Mouse (Mus musculus): Measurements from ENCODE around the gene Dbx1. TPM values are rescaled to one million over a fixed set of nuclear protein-coding genes. Genes with fewer than 3 reads are reported as not detected.

Gene Dbx1
- 14.1 and 15.2 TPM in 2 replicates for polyA plus RNA-seq (2016; fragmentation: Nextera tagmentation; extraction: Ambion mirVana)

DNA sequence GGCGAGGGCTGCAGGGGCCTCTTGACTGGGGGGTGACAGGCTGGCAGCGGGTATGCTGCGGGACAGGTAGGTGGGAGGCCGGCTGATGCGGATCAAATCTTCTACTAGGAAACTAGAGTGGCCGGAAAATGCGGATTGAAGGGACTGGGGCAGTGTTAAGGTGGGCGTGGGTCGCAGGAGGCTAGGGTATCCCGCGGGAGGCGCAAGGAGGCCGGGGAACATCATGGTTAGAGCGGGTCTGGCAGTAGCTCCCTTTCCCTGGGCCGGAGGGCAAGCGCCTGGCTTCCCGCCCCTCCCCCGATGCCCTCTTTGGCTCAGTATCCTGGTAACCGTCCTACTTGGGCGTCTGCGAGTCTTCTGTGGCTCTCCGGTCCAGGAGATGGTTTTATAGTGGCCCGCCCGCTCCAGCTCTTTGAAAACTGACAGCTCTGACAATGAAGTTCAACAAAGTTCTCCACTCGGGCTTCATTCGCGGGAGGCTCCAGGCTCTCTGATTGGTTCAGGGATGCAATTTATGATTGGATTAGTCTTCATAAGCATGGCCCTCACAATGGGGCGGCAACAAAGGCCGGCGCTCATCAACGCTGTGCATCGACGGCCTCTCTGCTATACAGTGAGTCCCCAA is at the start of gene Dbx1:
Gene Dbx1 (minus strand): TSS at position 359 of the 625 bp plus-strand sequence.
- Histone ChIP-seq H3K4me3 (peak within 1 kb of the TSS; percentile 48), H3K4me1 (peaks cover 98% of the 10 kb centered on the region)
- WGBS = 1% methylated on average over 33 of the region's 33 CpGs

DNA sequence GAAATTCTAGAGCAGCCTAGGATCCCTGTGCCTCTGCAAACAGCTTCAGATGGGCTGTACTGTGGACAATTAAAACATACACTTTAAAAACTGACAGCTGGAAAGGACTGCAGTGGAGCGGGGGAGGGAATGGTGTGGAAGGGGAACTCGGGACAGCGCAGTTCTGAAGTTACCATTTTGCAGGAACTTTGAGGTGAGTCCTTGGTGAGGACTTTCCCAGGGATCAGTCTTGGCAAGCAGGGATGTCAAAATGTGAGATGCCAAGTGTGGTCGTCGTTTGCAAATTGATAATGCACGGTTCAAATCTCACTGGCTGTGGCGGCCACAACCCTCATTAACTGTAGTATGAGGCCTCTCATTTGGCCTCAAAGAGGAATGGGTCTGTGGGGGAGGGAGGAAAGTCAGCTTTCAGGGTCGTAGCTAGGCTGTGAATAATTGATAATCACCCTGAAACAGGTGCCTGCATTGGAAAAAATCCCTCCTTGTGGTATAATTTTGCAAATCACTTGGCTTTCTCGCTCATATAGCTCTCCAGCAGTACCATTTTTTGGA is 42.3 kb upstream of the Dbx1 start:
- no peaks in the 10 kb centered on the region for H3K36me3 ChIP-seq (replicated peaks)
- no peak overlapping the region for H3K4me3 ChIP-seq
- WGBS = 6% methylated on average over 9 of the region's 9 CpGs
- DNase-seq (ENCODE audit: extremely low spot score, low spot score) = peak; percentile 27
- 0 out of 2 replicates have a peak overlapping the region, but pooled peaks have one; percentile 35 for H3K27ac ChIP-seq
- H3K27me3 ChIP-seq (ENCODE audit: poor library complexity, severe bottlenecking) = peaks cover 100% of the 10 kb centered on the region
- H3K9me3 ChIP-seq = no peaks in the 10 kb centered on the region
- peaks cover 33% of the 10 kb centered on the region for H3K4me1 ChIP-seq

More for the DNA sequence above, at the start of gene Dbx1:
- Histone ChIP-seq H3K27me3 (ENCODE audit: poor library complexity, severe bottlenecking) (peaks cover 100% of the 10 kb centered on the region), H3K36me3 (replicated peaks) (no peaks in the 10 kb centered on the region), H3K9me3 (no peaks in the 10 kb centered on the region), H3K27ac (peak within 1 kb of the TSS; percentile 79)
- peak; percentile 73 for DNase-seq (ENCODE audit: extremely low spot score, low spot score)

GRCm38 (mm10) chr7:49678100-49678825 is 41.6 kb upstream of the Dbx1 start:
- Histone ChIP-seq H3K4me1 (peaks cover 33% of the 10 kb centered on the region), H3K36me3 (replicated peaks) (no peaks in the 10 kb centered on the region), H3K27me3 (ENCODE audit: poor library complexity, severe bottlenecking) (peaks cover 97% of the 10 kb centered on the region), H3K9me3 (no peaks in the 10 kb centered on the region), H3K27ac (0 out of 2 replicates have a peak overlapping the region, but pooled peaks have one; percentile 35), H3K4me3 (no peak overlapping the region)
- WGBS = 1% methylated on average over 22 of the region's 22 CpGs
- DNase-seq (ENCODE audit: extremely low spot score, low spot score) = no peak

DNA sequence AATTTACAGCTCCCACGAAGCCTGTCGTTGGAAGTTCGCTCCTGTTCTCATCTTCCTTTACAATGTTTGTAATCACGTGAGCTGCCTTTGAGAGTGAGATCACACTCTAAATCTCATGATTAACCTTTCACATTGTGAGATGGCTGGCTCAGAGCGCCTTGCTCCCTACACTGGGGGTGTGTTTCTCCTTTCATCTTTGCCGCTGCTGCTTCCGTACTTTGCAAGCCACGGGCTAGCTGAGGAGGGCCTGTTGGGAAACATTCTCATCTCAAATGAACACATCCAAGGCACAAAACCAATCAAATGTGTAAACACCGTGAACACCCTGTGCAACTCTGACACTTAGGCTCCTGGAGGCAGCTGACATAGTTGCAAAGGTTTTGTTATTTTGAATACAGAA is 40.5 kb upstream of the Dbx1 start:
- 1% methylated on average over 9 of the region's 9 CpGs for WGBS
- peaks cover 94% of the 10 kb centered on the region for H3K27me3 ChIP-seq (ENCODE audit: poor library complexity, severe bottlenecking)
- peaks cover 33% of the 10 kb centered on the region for H3K4me1 ChIP-seq
- H3K36me3 ChIP-seq (replicated peaks) = no peaks in the 10 kb centered on the region
- no peaks in the 10 kb centered on the region for H3K9me3 ChIP-seq
- H3K27ac ChIP-seq = peak overlapping the region; percentile 52; the same call in 1 of the 2 replicates
- DNase-seq (ENCODE audit: extremely low spot score, low spot score) = peak; percentile 57
- H3K4me3 ChIP-seq = peak overlapping the region; percentile 22; the same call in 1 of the 2 replicates

DNA sequence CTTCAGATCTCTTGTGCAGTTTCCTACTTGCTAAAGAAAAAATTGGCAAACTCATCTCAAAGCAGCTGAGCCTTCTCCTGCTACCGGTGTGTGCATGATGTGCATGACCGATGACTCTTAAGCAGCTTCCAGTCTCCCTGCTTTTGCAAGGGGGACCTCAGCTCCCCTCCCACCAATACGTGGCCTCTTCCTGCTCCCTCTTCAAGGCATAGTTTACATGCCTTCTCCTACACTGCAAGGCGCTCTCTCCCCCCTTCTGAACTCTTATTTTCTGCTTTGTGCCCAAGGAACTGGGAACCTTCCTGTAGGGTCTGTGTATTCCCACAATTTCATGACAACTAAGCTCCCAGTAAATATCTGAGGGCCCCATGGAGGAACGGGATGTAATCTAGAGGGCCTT is 40.0 kb upstream of the Dbx1 start:
- DNase-seq (ENCODE audit: extremely low spot score, low spot score) = no peak
- H3K4me3 ChIP-seq = peak overlapping the region; percentile 22; the same call in 1 of the 2 replicates
- peaks cover 92% of the 10 kb centered on the region for H3K27me3 ChIP-seq (ENCODE audit: poor library complexity, severe bottlenecking)
- WGBS = 11% methylated on average over 5 of the region's 5 CpGs
- H3K9me3 ChIP-seq = no peaks in the 10 kb centered on the region
- peak overlapping the region; percentile 52; the same call in 1 of the 2 replicates for H3K27ac ChIP-seq
- H3K4me1 ChIP-seq = peaks cover 33% of the 10 kb centered on the region
- no peaks in the 10 kb centered on the region for H3K36me3 ChIP-seq (replicated peaks)

- WGBS = 91% methylated on average over 13 of the region's 13 CpGs
- Histone ChIP-seq H3K36me3 (replicated peaks) (no peaks in the 10 kb centered on the region), H3K27ac (no peak overlapping the region), H3K4me3 (no peak overlapping the region), H3K4me1 (no peaks in the 10 kb centered on the region), H3K27me3 (ENCODE audit: poor library complexity, severe bottlenecking) (peaks cover 91% of the 10 kb centered on the region), H3K9me3 (no peaks in the 10 kb centered on the region)
- no peak for DNase-seq (ENCODE audit: extremely low spot score, low spot score)
These were observed 31.7 kb upstream of the Dbx1 start for GRCm38 (mm10) chr7:49668260-49668857.

DNA sequence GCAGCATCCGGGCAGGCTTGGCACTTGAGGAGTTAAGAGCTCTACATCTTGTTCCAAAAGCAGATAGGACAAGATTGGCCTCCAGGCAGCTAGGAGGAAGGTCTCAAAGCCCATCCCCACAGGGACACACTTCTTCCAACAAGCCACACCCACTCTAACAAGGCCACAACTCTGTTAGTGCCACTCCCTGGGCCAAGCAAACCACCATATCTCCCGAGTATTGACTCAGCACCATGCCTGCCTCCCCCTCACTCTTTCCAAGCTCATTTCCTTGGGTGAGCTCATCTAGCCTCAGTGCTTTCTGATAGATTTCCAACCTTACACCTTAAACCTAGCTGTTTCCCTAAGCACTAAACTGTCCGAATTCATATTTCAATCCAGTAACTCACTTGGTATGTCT is 26.9 kb upstream of the Dbx1 start:
- WGBS = 90% methylated on average over 3 of the region's 3 CpGs
- H3K4me3 ChIP-seq = no peak overlapping the region
- DNase-seq (ENCODE audit: extremely low spot score, low spot score) = no peak
- no peak overlapping the region for H3K27ac ChIP-seq
- H3K9me3 ChIP-seq = no peaks in the 10 kb centered on the region
- no peaks in the 10 kb centered on the region for H3K36me3 ChIP-seq (replicated peaks)
- peaks cover 20% of the 10 kb centered on the region for H3K4me1 ChIP-seq
- peaks cover 97% of the 10 kb centered on the region for H3K27me3 ChIP-seq (ENCODE audit: poor library complexity, severe bottlenecking)

DNA sequence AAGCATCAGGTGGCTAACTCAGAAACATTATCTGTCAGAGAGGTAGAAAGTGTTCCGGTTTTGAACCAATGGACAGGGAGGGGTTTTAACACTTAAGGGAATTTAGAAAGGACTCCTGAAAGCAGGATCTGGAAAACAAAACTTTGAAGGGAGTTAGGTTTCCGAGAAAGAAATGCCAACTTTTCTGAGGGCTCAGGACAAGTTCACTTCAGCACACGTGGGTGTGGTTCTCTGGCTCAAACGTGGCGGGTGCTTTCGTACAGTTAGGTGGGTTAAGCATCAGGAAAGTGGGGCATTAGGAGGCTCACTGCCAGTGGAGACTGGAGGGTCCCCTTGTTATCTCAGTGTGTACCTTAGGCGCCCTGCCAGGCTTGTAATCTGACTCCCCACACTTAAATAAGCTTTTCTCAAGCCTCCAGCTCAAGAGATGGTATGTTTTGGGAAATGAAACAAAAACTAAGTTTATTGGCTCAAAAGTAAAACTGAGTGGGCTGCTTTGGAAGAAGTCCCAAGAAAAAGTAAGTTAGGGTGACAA is 25.9 kb upstream of the Dbx1 start:
- Histone ChIP-seq H3K27ac (no peak overlapping the region), H3K36me3 (replicated peaks) (no peaks in the 10 kb centered on the region), H3K4me1 (peaks cover 20% of the 10 kb centered on the region), H3K27me3 (ENCODE audit: poor library complexity, severe bottlenecking) (peaks cover 97% of the 10 kb centered on the region), H3K4me3 (peak overlapping the region; percentile 32; the same call in 1 of the 2 replicates), H3K9me3 (no peaks in the 10 kb centered on the region)
- WGBS = 9% methylated on average over 7 of the region's 7 CpGs
- no peak for DNase-seq (ENCODE audit: extremely low spot score, low spot score)

GRCm38 (mm10) chr7:49661811-49662491 is 25.3 kb upstream of the Dbx1 start:
- H3K27me3 ChIP-seq (ENCODE audit: poor library complexity, severe bottlenecking) = peaks cover 97% of the 10 kb centered on the region
- 2% methylated on average over 24 of the region's 24 CpGs for WGBS
- no peaks in the 10 kb centered on the region for H3K36me3 ChIP-seq (replicated peaks)
- peak overlapping the region; percentile 32 for H3K4me3 ChIP-seq
- no peaks in the 10 kb centered on the region for H3K9me3 ChIP-seq
- H3K27ac ChIP-seq = peak overlapping the region; percentile 56; the same call in 1 of the 2 replicates
- peaks cover 20% of the 10 kb centered on the region for H3K4me1 ChIP-seq
- peak; percentile 42 for DNase-seq (ENCODE audit: extremely low spot score, low spot score)

GRCm38 (mm10) chr7:49640709-49641305 is 4.2 kb upstream of the Dbx1 start:
- DNase-seq (ENCODE audit: extremely low spot score, low spot score) = no peak
- H3K4me1 ChIP-seq = peaks cover 66% of the 10 kb centered on the region
- H3K4me3 ChIP-seq = no peak overlapping the region
- no peak overlapping the region for H3K27ac ChIP-seq
- no peaks in the 10 kb centered on the region for H3K36me3 ChIP-seq (replicated peaks)
- 9% methylated on average over 3 of the region's 3 CpGs for WGBS
- H3K27me3 ChIP-seq (ENCODE audit: poor library complexity, severe bottlenecking) = peaks cover 100% of the 10 kb centered on the region
- H3K9me3 ChIP-seq = peaks cover 4% of the 10 kb centered on the region

- peak; percentile 58 for DNase-seq (ENCODE audit: extremely low spot score, low spot score)
- Histone ChIP-seq H3K36me3 (replicated peaks) (no peaks in the 10 kb centered on the region), H3K27ac (peak overlapping the region; percentile 60; the same call in 1 of the 2 replicates), H3K27me3 (ENCODE audit: poor library complexity, severe bottlenecking) (peaks cover 100% of the 10 kb centered on the region), H3K9me3 (no peaks in the 10 kb centered on the region), H3K4me1 (peaks cover 73% of the 10 kb centered on the region), H3K4me3 (peak overlapping the region; percentile 22; the same call in 1 of the 2 replicates)
- 5% methylated on average over 18 of the region's 18 CpGs for WGBS
These were observed 3.4 kb upstream of the Dbx1 start for GRCm38 (mm10) chr7:49639864-49640708.
